Mouse (Mus musculus) olfactory bulb, adult 2 months (tissue): ENCODE measurements around the gene Tubg1. TPM values are rescaled to one million over a fixed set of nuclear protein-coding genes. Genes with fewer than 3 reads are reported as not detected.
A peak's percentile ranks its signal among the peaks of the same experiment; 100 is the strongest.

Experiments used
- H3K27ac ChIP-seq: fragments of 200-500 bp; 2 replicates; pipeline ENCODE4 v1.5.1; 2012; ENCODE audit warnings: low read depth, low read length; ENCODE audit not compliant: insufficient read depth
- H3K4me1 ChIP-seq: fragments of 200-500 bp; 2 replicates; pipeline ENCODE4 v1.6.1; 2012; ENCODE audit warnings: low read length; ENCODE audit not compliant: control insufficient read depth, insufficient read depth
- H3K4me3 ChIP-seq: fragments of 200-500 bp; 2 replicates; pipeline ENCODE4 v1.5.1; 2012; ENCODE audit warnings: mild to moderate bottlenecking, low read depth, low read length, moderate library complexity; ENCODE audit not compliant: insufficient read depth
- CTCF ChIP-seq: fragments of 200-500 bp; IDR thresholded peaks from 2 replicates; pipeline ENCODE4 v1.5.1; 2012; ENCODE audit warnings: low read depth, mild to moderate bottlenecking, low read length, moderate library complexity; ENCODE audit not compliant: insufficient read depth
- POLR2A ChIP-seq: fragments of 200-500 bp; IDR thresholded peaks from 2 replicates; pipeline ENCODE4 v1.6.1; 2012; ENCODE audit warnings: mild to moderate bottlenecking, low read depth, low read length, moderate library complexity; ENCODE audit not compliant: insufficient read depth
- WGBS: fragments of 180-500 bp; shearing (Covaris S2); methylation state at CpG from one replicate; pipeline ENCODE4 v1.1.7; 2018; 5-methylcytosine and 5-hydroxymethylcytosine counted together
- polyA plus RNA-seq: library from polyadenylated mRNA; stranded (reverse); fragments of >200 nt; gene quantifications from 2 replicates; pipeline ENCODE4 v1.2.4, GENCODE M21; 2012; ENCODE audit warnings: low replicate concordance; ENCODE audit not compliant: missing spikeins, insufficient read depth, insufficient read length

Tubg1 gene
- not detected in 2 replicates for polyA plus RNA-seq

GRCm38 (mm10) chr11:101119761-101120544 lies at the start of gene Tubg1, which contains the start of gene Retreg3:
Tubg1 (plus strand) TSS chr11:101119938.
Retreg3 (minus strand) TSS chr11:101119893.
- under 1% methylated on average over 61 of the region's 61 CpGs for WGBS

GRCm38 (mm10) chr11:101070189-101070527 lies 49.6 kb upstream of the Tubg1 start:
- Histone ChIP-seq H3K4me3 (peak overlapping the region; percentile 87), H3K4me1 (peaks cover 11% of the 10 kb centered on the region), H3K27ac (0 out of 2 replicates have a peak overlapping the region, but pooled peaks have one; percentile 35)
- whole genome bisulfite sequencing: under 1% methylated on average over 36 of the region's 36 CpGs
- TF ChIP-seq POLR2A: no peak
- no peak for TF ChIP-seq CTCF

More at GRCm38 (mm10) chr11:101119761-101120544, at the start of gene Tubg1, which contains the start of gene Retreg3:
- Histone ChIP-seq H3K4me3 (peak within 1 kb of the TSS; percentile 76), H3K27ac (peak within 1 kb of the TSS; percentile 68), H3K4me1 (peaks cover 18% of the 10 kb centered on the region)
- TF ChIP-seq CTCF (no peak), POLR2A (peak; percentile 96)

DNA sequence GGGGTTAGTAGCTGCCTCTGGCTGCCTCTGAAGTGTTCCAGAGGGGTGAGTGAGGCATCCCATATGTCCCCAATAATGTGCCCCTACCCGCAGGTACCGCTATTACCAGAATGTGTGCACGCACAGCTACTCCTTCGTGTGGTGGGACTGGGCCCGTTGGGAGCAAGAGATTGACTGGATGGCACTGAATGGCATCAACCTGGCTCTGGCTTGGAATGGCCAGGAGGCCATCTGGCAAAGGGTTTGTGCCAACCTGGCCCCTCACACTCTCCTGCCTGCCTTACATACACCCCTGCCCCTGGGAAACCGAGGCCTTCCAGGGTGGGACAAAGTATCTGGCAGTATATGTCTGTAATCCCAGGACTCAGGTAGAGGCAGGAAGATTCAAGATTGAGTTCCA lies 48.8 kb upstream of the Tubg1 start:
- 67% methylated on average over 6 of the region's 6 CpGs for WGBS
- no peak overlapping the region for H3K27ac ChIP-seq
- TF ChIP-seq POLR2A (no peak), CTCF (no peak)
- peaks cover 11% of the 10 kb centered on the region for H3K4me1 ChIP-seq
- H3K4me3 ChIP-seq: no peak overlapping the region; the same call in 1 of the 2 replicates

DNA sequence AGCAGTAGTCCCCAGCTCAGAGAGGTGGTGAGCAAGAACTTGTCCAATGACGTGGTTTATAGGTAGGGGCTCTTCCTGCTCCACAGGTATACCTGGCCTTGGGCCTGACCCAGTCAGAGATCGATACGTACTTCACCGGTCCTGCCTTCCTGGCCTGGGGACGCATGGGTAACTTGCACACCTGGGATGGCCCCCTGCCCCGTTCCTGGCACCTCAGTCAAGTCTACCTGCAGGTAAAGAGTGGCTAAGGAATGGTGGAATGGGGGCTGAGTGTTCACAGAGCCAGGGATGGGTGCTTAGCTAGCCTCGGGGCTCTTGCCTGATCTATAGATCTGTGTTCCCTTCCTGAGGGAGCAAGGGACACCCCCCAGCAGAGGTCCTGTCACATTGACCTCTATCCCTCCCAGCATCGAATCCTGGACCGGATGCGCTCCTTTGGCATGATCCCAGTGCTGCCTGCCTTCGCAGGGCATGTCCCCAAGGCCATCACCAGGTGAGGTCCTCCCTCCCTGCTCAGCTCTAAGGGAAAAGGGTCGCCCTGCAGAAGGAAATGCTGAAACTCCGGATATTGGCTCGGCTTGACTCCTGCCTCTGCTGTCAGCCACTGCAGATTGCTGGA lies 47.8 kb upstream of the Tubg1 start:
- Histone ChIP-seq H3K4me3 (no peak overlapping the region), H3K27ac (no peak overlapping the region), H3K4me1 (peaks cover 9% of the 10 kb centered on the region)
- WGBS: 81% methylated on average over 14 of the region's 14 CpGs
- TF ChIP-seq CTCF: no peak
- TF ChIP-seq POLR2A: no peak

DNA sequence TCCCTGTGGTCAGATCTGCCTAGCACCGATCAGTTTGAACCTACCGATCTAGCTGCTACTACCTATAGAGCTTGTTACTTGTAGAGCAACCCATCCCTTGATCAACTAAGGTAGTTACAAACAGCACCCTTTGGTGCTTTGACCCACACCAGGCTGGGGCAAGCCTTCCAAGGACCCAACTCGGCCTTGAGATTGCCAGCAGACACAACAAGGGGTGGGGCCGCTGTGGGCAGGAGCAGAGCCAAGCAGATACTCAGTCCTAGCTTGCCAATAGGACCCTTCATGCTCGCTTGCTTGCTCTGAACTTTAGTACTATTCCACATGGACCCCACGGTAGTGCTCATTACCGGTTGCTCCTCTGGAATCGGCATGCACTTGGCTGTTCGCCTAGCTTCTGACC lies 41.6 kb upstream of the Tubg1 start, which contains the start of gene Hsd17b1:
TSS of gene Hsd17b1 (plus strand) at position 291 of the 400 bp plus-strand sequence.
- WGBS: 73% methylated on average over 9 of the region's 9 CpGs
- Histone ChIP-seq H3K4me1 (peaks cover 11% of the 10 kb centered on the region), H3K4me3 (no peak within 1 kb of the TSS), H3K27ac (no peak within 1 kb of the TSS)
- TF ChIP-seq CTCF (no peak), POLR2A (no peak)

DNA sequence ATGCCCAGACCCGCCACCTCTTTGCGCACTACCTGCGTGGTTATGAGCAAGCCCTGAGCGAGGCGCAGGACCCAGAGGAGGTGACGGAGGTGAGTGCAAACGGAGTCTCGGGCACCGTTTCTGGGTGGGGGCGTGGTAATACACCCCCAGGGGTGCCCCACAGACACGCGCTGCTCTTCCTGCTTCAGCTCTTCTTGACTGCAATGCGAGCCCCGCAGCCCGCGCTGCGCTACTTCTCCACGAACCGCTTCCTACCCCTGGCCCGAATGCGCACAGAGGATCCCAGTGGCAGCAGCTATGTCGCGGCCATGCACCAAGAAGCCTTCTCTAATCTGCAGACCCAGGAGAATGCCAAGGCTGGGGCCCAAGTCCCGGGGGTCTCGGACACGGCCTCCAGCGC lies 40.0 kb upstream of the Tubg1 start:
- Histone ChIP-seq H3K4me1 (peaks cover 16% of the 10 kb centered on the region), H3K4me3 (no peak overlapping the region), H3K27ac (no peak overlapping the region)
- WGBS: 15% methylated on average over 27 of the region's 27 CpGs
- TF ChIP-seq POLR2A (no peak), CTCF (no peak)

GRCm38 (mm10) chr11:101080421-101080820 lies 39.3 kb upstream of the Tubg1 start:
- H3K4me3 ChIP-seq: no peak overlapping the region
- TF ChIP-seq POLR2A (no peak), CTCF (no peak)
- H3K4me1 ChIP-seq: peaks cover 16% of the 10 kb centered on the region
- H3K27ac ChIP-seq: no peak overlapping the region
- WGBS: 73% methylated on average over 5 of the region's 5 CpGs

- peaks cover 16% of the 10 kb centered on the region for H3K4me1 ChIP-seq
- WGBS: 6% methylated on average over 10 of the region's 10 CpGs
- no peak for TF ChIP-seq CTCF
- no peak for TF ChIP-seq POLR2A
- no peak overlapping the region for H3K27ac ChIP-seq
- peak overlapping the region; percentile 42 for H3K4me3 ChIP-seq
These were observed 38.1 kb upstream of the Tubg1 start for GRCm38 (mm10) chr11:101081659-101082058.
